Mouse (Mus musculus): ENCODE measurements around the gene Morc1.

DNA sequence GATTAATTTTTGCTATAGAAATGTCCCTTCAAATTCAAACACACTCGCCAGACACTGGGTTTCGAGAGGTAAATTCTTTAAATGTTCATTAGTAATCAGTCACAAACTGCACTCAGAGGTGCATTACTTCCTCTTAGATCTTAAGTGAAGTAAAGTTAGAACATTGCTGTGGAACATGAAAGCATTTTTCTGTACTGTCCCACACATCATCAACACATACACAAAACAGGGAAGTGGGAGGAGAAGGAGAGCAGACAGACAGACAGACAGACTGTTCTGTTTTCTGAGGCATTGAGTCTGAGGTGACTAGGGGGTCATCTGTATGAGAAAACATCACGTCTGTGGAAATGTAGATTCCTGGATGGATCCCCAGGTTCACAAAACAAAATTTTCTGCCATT is 143.5 kb downstream of the Morc1 start:
- no peak for TF ChIP-seq CTCF (IDR thresholded peaks at IDR 0.05; ENCODE audit: low read depth)
- TF ChIP-seq EP300 (optimal IDR thresholded peaks at IDR 0.05): no peak
